Mouse (Mus musculus): Measurements from ENCODE around the gene Fgf11.

Fgf11 gene

DNA sequence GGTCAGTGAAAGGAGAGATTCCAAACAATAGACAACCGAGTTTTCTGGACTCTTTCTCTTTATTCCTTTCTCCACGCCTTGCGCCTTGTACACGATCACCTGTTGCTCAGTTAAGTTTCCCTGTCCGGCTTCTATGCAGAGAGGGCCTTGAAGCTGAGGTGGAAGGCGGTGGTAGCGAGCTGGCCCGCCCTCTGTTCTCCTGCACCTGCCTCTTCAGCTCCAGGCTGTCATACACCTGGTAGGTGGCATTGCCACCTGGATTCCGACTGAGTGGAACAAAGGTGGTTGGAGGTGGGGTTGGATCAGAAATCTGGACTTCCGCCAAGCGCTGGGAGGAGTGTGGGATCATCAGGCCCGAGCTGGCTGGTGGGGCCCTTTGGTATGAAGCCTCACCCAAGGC lies 14.9 kb upstream of the Fgf11 start:
- DNase-seq (ENCODE audit: low spot score) = no peak

DNA sequence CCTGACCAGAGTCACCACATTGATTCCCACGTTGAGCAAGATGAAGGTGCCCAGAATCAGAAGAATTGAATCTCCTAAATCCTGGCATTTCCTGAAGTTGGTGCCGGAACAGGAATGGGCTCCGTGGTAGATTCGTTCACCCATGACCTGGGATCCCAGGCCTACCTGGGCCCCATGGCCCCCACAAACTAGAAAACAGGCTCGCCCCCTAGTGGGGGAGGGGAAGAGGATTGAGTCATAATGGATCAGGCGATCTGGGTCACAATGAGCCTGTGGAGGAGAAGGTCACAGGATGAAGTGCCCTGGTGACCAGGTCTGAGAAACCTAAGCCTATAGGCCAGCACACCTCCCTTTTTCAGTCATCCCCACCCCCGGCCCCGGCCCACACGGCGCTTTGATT lies 13.5 kb upstream of the Fgf11 start, which contains the start of gene Gm39566:
Gene Gm39566, minus strand, starts transcription at position 144 of the 400 bp plus-strand sequence.
- DNase-seq (ENCODE audit: low spot score) = no peak

DNA sequence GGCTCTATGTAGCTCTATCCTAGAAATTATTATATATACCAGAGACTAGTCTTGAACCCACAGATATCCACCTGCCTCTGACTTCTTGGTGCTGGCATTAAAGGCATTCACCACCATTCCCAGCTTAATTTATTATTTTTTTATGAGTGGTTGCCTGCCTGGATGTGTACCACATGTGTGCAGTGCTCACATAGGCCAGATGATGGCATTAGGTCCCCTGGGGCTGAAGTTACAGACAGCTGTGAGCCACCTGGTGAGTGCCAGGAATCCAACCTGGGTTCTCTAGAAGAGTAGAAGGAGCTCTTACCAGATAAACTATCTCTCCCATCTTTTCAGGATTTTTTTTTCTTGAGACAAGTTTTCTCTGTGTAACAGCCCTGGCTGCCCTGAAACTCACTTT lies 8.6 kb upstream of the Fgf11 start:
- DNase-seq (ENCODE audit: low spot score) = no peak

DNA sequence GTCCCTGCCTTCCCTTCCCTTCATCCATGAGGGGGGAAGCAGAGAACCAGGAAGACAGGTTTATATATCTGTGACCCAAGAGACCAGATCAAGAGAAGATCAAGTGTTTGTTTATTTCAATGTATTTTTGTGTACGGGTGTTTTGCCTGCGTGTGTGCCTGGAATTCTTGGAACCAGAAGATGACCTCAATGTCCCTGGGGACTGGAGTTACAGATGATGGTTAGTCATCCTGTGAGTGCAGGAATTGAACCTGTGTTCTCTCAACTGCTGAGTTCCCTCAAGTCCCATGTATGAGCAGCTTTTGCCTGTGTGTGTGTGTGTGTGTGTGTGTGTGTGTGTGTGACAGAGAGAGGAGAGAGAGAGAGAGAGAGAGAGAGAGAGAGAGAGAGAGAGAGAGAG lies 6.0 kb upstream of the Fgf11 start:
- DNase-seq (ENCODE audit: low spot score) = no peak

DNA sequence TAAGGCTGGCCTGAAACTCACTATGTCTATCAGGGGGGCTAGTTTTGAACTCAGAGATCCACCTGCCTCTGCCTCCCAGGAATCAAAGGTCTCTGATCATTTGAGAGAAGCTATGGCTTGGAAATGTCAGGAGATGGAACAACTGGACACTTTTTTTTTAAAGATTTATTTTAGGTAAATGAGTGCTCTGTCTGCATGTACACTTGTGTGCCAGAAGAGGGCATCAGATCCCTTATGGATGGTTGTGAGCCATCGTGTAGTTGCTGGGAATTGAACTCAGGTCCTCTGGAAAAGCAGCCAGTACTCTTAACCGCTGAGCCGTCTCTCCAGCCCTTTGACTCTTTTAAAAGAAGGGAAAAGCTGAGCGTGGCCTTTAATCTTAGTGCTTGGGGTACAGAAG lies 4.7 kb upstream of the Fgf11 start:
- no peak for DNase-seq (ENCODE audit: low spot score)

DNA sequence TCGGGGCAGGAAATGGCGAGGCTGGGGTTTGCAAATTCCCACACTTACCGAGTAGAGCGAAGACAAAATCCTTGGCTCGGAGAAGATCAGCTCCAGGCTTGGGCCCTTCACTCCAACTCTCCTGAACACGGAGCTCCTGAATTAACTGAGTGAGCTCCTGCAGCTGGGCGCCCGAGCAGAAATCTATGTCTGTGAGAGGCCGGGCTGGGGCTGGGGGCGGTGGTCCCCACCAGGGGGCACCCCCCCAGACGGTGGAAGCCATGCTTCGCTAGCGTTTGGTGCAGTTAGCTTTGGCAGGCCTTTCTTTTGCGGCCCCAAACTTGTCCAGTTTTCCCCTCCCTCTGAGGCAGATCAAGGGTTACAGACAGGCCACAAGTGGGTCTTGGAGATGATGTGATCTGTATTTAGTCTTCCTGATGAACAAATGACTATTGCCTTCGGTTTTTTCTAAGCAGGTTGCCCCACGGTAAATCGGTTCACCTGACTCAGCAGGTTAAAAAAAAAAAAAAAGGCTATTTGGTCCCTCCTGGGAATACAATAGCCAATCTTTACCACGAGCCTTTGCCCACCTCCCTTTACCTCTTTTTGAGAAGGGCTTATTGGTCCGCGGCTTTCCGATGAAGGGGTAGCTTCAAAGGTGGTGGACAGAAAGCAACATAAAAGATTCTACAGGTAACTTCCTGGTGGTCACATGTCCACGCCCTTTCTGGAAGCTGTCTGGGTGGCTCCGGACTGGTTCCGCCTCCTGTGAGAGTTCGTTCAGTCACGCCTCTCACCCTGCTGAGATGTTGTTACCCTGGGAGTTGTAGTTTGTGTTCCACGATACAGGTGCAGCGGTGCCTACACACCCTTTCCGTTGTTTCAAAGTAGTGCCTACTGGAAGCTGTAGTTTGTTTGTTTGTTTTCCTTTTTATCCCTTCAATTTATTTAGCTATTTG lies 3.6 kb upstream of the Fgf11 start, which contains the start of gene Tmem102:
Gene Tmem102, minus strand, starts transcription at position 653 of the 938 bp plus-strand sequence.
- DNase-seq (ENCODE audit: low spot score) = peak; percentile 32

DNA sequence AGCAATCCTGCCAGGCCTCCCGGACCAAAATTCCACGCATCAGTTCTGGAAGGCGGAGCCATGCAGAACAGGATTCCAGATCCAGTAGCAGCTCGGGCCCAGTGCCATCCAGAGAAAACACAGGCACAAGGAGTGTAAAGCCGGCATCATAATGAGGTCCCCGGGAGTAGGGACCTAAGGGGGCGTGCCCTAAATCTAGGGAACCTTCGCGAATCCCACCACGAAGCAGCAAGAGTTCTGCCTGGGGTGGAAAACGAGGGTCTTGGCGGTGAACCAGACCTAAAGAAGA lies 2.9 kb upstream of the Fgf11 start:
- peak; percentile 23 for DNase-seq (ENCODE audit: low spot score)

DNA sequence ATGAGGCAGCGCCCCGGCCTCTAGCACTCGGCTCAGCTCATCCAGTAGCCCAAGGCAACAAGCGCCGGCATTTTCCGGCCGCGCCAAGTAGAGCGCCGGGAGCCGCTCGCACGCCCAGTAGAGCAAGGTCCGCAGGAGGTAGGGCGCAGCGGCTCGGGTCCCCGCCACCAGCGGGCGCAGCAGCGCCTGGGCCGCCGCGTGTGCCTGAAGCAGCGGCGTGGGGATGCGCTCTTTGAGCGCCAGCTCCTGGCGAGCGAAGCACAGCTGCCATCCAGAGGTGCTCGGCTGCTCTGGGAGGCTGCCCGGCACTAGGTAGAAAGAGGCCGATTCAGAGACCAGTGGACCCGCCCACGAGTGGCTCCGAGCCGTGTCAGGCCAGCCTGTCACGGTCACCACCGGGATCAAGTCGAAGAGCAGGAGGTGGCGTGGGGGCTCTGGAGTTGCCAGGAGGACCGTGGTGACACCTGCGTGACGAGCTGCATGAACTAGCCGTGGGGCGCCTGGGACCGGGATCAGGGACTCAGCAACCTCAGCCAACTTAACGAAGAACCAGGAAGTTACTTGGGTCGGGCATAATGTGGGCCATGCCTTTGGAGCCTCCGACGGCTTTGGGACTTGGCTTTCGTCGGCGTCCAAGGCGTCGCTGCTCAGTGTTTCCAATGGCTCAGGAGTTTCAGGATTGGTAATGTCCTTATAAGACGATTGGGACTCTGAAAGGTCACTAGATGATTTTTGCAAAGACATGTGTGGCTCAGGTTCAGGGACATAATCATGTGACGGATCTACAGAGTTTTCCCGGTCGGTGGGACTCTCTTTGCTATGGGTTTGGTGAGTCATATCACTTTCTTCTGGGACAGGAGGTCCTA lies 2.4 kb upstream of the Fgf11 start:
- DNase-seq (ENCODE audit: low spot score) = peak; percentile 58

DNA sequence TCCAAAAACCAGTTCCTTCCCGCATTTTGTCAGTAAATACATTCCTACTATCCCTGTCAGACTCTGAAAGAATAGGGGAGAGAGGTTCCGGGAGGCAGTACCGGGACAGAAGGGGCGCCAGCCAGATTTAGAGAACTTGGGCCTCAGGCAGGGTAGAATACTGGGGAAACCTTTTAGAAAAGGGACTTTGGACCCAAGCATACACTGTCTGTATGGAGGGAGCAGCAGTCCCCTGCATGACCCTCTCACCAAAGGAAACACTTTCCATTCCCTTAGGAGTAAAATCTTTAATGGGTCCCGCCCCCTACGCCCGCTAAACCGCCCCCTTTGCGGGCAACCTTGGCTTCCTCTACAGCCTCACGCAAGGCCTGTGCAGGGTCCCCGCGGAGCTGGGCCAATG lies 1.7 kb upstream of the Fgf11 start:
- DNase-seq (ENCODE audit: low spot score) = no peak

DNA sequence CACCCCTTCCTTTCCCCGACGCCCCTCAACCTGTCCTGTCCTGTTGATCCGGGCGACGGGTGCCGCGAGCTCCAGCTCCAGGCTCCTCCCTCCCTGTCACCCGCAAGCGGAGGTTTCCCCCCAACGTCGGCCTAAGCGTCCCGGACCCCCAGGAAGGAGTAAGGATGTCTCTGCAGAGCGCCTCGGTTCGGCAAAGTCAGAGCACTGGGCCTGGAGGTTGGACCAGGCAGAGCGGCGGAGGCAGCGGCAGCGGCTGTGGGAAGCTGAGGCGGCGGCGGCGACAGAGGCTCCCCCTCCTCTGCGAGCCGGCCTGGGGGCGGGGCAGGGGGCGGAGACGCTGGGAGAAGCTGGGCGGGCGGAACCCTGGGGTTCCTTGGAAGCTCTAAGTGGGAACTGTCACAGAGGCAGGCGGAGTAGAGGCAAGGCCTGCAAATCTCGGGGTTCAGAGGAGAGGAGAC lies 1.0 kb upstream of the Fgf11 start:
- DNase-seq (ENCODE audit: low spot score) = peak; percentile 80

DNA sequence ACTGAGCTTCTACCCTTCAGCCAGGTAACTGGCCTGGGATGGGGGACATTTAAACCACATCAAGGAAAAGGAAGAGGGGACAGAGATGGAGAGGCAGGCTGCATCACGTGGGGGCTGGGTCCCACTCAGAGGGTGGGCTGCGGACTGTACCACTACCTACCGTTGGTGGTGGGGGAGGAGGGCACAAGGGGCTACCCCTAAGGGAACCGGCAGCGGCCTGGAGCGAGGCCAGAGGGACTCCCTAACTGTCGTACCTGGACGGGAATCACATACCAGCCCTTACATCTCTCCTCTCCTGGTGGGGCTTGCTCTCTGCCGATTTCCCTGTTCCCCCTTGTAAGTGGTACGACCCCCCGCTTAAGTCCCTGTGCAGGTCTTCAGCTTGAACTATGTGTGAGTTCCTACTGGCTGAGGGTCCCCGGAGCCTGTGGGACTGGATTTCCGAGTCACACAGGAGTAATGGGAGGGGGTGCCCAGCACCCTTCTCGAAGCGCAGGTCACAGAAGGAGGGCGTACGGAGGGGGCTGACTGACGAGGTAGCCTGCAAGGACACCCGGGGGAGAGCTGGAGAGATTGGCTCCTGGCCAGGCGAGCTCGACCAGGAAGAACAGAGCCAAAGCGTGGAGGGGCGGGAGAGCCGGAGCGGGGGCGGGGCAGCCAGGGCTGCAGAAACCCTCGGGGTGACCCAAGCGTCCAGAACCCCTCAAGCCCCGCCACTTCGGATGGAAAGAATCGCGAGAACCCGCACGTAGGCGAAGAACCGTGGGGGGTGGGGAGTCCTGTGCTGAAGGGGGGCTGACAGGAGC lies 1.1 kb downstream of the Fgf11 start:
- peak; percentile 54 for DNase-seq (ENCODE audit: low spot score)

DNA sequence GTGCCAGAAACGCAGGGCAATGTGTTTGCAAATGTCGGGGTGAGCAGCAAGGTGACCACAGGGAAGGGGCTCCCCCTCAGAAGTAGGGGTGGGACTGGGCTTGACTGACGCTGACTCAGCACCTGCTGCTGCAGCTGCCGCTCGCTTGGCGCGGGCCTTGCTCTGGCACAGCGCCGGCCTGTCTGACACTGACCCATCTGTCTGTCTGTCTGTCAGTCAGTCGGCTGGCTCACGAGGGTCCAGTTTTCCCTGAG lies 1.6 kb downstream of the Fgf11 start:
- DNase-seq (ENCODE audit: low spot score) = no peak

DNA sequence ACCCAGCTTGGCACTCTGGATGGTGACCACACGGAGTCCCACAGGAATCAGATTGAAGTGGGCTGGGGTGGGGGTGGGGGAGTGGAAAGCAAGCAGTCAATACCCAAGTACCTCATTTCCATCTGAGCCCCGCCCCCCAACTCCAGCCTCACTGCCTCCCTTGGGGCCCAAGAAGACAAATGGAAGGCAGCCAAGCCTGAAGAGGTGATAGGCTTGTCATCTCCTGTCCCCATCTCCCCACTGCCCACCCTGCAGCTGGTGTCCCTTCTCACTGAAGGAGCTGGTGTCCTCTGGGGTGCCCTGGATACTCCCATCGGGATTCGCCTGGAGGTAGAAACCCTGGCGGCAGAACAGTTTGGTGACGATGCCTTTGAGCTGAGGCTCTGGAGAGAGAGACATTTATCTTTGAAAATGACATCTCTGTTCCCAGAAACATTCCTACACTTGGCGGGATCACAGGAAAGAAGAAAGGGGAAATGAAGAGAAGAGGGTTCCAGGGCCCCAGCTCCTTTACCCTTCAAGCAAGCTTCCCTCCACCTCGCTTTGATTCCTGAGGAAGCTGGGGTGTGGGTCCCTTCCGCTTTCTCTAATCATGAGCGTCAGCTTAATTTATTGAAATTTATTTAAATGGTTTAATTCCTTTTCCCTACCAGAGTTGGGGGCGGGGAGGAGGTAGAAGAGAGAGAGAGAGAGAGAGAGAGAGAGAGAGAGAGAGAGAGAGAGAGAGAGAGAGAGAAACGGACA lies 2.1 kb downstream of the Fgf11 start:
- no peak for DNase-seq (ENCODE audit: low spot score)

DNA sequence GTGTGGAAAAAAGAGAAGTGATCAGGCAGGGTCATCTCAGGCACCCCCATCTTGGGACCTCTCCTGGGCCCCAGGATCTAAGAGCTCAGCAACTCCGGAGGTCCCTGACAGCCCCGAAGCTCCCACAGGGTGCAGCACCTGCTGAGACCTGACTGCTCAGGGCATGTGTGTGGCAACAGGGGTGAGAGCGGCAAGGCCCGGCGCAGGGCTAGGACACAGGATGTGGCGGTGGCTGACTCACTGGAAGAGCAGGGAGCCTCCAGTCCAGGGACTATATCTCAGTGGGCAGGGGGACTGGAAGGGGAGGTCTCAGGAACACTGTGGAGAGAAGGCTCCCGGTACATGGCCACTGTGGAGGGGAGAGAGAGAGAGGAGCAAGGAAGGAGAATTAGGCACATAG lies 3.7 kb downstream of the Fgf11 start:
- no peak for DNase-seq (ENCODE audit: low spot score)

DNA sequence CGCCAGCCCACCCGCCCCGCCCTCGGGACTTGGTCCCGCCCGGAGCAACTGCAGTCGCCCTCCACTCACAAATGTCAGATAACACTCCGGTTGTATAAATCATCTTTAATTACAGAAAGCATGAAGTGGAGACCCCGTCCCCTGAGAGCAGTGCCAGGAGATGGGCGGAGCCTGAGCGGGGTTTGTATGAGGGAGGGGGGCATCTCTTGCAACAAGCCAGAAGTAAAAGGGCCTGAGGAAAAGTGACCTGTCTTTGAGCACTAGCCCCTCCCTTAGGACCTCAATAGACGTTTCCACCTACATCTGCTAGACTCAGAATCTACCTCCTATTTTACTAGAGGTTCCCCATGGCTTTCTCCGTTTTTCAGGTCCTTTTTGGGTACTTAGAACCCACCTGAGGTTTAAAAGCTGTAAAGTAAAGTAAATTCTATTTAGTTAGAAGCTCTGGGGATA lies 5.6 kb downstream of the Fgf11 start:
- no peak for DNase-seq (ENCODE audit: low spot score)

DNA sequence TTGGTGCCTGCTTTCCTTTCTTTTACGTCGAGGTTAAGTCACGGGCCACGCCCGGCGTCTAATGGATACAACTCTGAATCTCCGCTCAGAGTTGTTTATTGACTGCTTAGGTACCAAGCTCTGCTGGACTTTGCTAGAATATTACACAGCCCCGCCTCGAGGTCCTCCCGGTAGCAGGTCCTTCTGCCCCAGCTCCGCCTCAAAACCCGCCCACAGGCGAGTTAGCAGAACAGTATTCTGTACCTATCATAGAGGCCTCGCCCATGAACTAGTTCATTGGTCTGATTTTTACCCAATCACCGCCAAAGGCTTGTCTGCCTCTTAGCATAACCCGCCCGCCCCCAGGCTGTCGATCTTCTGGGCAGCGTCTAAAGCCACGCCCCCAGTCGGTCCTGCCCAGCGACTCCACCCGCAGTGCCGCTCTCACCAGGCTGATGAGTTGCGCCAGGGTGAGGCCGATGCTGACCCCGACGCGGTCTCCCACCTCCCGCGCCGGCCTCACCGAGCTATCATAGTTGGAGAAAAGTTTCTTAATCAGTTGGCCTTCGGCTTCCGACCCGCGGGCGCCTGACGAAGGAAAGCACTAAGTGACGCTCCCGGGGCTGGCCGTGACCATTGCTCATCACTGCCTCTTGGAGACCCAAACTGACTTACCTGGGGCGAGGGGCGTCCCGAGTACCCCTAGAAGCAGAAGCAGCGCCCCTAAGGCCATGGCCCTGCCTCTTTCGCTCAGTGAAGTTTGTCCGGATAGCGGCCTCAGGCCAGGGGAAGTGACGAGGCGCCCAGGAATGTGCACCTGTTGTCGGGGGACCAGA lies 6.3 kb downstream of the Fgf11 start, which contains the start of gene Chrnb1:
Gene Chrnb1, minus strand, starts transcription at position 776 of the 815 bp plus-strand sequence.
- peak; percentile 84 for DNase-seq (ENCODE audit: low spot score)

DNA sequence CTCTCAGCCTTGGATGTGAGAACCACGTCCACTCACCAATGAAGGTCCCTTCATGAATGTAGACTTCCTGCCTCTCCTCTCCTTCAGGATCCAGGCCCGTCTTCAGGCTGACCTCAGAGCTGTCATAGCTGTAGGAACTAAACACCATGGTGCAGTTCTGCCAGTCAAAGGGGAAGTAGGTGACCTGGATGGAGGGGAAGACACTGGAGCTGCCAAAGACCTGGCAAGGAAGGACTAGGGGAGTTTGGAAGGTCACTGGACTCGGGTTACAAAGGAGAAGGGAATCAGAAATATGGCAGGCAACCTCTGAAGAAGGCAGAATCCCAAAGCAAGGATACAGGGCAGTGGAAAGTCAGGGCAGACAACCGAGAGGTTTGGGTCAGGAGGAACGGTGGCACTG lies 8.2 kb downstream of the Fgf11 start:
- DNase-seq (ENCODE audit: low spot score) = no peak

DNA sequence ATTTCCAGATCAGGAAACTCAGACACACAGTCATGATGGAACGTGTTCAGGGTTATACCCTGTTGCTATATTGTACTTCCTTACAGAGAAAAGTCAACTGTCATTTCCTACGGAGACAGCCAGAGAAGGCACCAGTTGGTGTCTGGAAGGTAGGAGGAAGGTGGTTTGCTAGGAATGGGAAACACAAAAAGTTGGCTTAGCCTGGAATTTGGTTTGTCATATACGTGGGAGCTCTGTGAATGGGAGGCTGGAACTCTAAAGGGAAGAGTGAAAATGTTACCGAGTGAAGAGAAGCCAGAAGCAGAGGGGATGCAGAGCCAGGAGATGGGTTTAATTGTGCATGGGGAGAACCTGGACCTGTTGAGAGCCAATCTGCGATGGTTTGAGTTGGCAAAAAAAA lies 10.2 kb downstream of the Fgf11 start:
- no peak for DNase-seq (ENCODE audit: low spot score)

DNA sequence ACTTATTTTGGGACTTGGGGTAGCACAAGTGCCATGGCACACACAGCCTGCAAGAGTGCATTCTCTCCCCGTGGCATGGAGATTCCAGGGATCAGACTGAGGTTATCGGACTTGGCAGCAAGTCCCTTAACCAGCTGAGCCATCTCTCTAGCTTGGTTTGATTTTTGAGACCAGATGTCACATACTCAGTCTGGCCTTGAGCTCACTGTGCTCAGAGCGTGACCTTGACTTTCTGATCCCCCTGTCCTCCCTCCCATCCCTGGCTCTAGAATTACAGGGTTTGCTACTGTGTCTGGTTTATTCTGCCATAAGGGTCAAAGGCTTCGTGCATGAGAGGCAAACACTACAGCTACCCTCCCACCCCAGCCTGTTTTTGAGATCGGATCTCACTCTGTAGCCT lies 12.2 kb downstream of the Fgf11 start:
- DNase-seq (ENCODE audit: low spot score) = no peak

DNA sequence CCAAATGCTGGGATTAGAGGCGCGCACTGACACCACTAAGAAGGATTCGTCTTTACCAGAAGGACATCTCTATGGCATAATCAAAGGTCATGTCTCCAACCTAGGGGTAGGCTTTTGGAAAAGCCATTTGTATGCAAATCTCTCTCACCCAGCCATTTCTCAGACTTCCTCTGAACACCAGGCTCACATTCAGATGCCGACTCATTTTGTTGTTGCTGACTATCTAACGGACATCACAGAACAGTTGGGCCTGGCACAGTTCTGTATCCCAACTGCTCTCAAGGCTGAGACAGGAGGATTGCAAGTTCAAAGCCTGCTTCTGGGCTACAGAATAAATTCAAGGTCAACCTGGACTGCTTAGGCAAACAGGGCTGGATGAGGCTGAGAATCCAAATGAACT lies 14.4 kb downstream of the Fgf11 start:
- DNase-seq (ENCODE audit: low spot score) = no peak

DNA sequence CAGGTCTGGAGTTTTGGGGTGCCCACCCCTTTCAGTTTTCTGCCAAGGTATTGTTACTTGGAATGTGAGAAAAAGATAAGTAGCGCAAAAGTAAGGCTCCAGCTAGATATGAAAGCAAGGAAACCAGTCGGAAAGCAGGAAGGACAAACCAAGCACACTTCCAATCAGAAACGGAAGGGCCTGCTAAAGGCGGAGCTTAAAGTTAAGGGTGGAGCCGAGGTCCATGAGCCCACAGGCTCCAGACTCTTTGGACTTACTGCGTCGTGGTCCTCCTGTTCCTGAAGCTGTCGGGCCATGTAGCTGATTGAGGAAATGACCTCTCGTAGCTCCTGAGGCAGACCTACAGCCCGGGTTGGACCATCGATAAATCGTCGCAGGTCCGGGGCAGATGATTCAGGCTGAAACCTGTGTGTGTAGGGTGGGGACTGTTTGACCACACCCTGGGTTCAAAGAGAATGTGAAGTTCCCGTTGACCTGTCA lies 16.8 kb downstream of the Fgf11 start:
- peak; percentile 34 for DNase-seq (ENCODE audit: low spot score)

All from urinary bladder, postnatal 25 days (tissue).